Mouse (Mus musculus) stomach, postnatal 0 days (tissue): ENCODE data around the gene Plpp6. TPM values are rescaled to one million over a fixed set of nuclear protein-coding genes. Genes with fewer than 3 reads are reported as not detected.

Source experiments
- ATAC-seq: fragments of 200-750 bp; cut with Nextera tagmentation; 2 replicates; pipeline ENCODE4 v1.8.0; 2017; ENCODE audit not compliant: low FRiP score, low TSS enrichment
- DNase-seq: peaks from one replicate; pipeline ENCODE4 v3.0.0-alpha.2; 2016; ENCODE audit warnings: low spot score
- H3K27ac ChIP-seq: fragments of 300-500 bp; sonication (generic); replicated peaks from 2 replicates; pipeline ENCODE4 v1.5.1; 2014; ENCODE audit warnings: mild to moderate bottlenecking, control low read depth
- H3K27me3 ChIP-seq: fragments of 300-500 bp; sonication (generic); 2 replicates; pipeline ENCODE4 v1.6.1; 2014; ENCODE audit warnings: low read length; ENCODE audit not compliant: control insufficient read depth, insufficient read depth
- H3K36me3 ChIP-seq: fragments of 300-500 bp; sonication (generic); 2 replicates; pipeline ENCODE4 v1.6.1; 2014; ENCODE audit warnings: low read length, mixed read lengths; ENCODE audit not compliant: control insufficient read depth, insufficient read depth
- H3K4me1 ChIP-seq: fragments of 300-500 bp; sonication (generic); replicated peaks from 2 replicates; pipeline ENCODE4 v1.6.1; 2014; ENCODE audit warnings: antibody characterized with exemption; ENCODE audit not compliant: control insufficient read depth, insufficient read depth
- H3K4me2 ChIP-seq: fragments of 300-500 bp; sonication (generic); replicated peaks from 2 replicates; pipeline ENCODE4 v1.6.1; 2014; ENCODE audit warnings: low read depth, mild to moderate bottlenecking, control low read depth, moderate library complexity
- H3K4me3 ChIP-seq: fragments of 300-500 bp; sonication (generic); 2 replicates; pipeline ENCODE4 v1.5.1; 2014; ENCODE audit warnings: low read depth, low read length, control low read depth
- H3K9ac ChIP-seq: fragments of 300-500 bp; sonication (generic); 2 replicates; pipeline ENCODE4 v1.6.1; 2014; ENCODE audit warnings: mild to moderate bottlenecking, low read length, control low read depth, mixed read lengths
- H3K9me3 ChIP-seq: fragments of 300-500 bp; sonication (generic); 2 replicates; pipeline ENCODE4 v1.6.1; 2016; ENCODE audit warnings: low read length; ENCODE audit not compliant: control insufficient read depth
- CTCF ChIP-seq: IDR thresholded peaks from 2 replicates; pipeline ENCODE4 v1.5.1; 2016; ENCODE audit warnings: antibody characterized with exemption, low read depth, mild to moderate bottlenecking, moderate library complexity
- EP300 ChIP-seq: optimal IDR thresholded peaks from 2 replicates; pipeline ENCODE3; 2016; ENCODE audit warnings: antibody characterized with exemption
- WGBS: fragments of 180-500 bp; shearing (Covaris S2); extraction: QIAGEN DNeasy Blood & Tissue Kit; methylation state at CpG from one replicate; pipeline ENCODE4 v1.1.7; 2014; 5-methylcytosine and 5-hydroxymethylcytosine counted together
- polyA plus RNA-seq: library from polyadenylated mRNA; unstranded; fragments of >200 nt; fragmentation: Nextera tagmentation; extraction: Ambion mirVana; gene quantifications from 2 replicates; pipeline ENCODE4 v1.2.1, GENCODE M21; 2015

Plpp6 gene
- polyA plus RNA-seq, 1 experiment from 2014 or later: 18.2 TPM

DNA sequence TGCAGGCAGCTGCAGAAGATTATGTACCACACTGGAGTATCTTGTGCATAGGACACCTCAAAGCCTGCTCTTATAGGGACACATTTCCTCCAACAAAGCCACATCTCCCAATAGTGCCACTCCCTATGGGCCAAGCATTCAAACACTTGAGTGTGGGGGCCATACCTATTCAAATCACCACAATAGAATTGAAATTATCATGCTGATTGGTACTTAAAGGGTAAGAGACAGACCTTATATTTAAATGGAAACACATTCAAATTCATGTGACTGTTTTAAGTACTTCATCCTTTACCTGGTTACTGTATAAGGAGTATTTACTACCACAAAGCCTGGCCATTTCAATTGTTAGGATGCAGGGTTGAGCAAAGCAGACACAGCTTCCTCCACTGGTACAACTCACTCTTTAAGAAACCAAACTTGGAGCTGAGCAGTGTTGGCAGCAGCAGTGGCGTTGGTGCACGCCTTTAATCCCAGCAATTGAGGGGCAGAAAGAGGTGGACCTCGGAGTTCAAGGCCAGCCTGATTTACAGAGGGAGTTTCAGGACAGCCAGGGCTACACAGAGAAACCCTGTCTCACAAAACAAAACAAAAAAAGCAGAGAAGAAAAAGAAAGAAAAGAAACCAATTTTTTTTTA lies 44.4 kb downstream of the Plpp6 start:
- no peak for DNase-seq
- ATAC-seq: no peak
- TF ChIP-seq EP300: no peak
- no peak for TF ChIP-seq CTCF
- peaks cover 5% of the 10 kb centered on the region; the same call in 1 of the 2 replicates for H3K36me3 ChIP-seq
- no peaks in the 10 kb centered on the region for H3K4me1 ChIP-seq
- no peak overlapping the region for H3K9ac ChIP-seq
- no peak overlapping the region for H3K4me2 ChIP-seq
- H3K4me3 ChIP-seq: no peak overlapping the region
- WGBS: 84% methylated on average over 3 of the region's 3 CpGs
- no peaks in the 10 kb centered on the region for H3K27me3 ChIP-seq
- H3K9me3 ChIP-seq: no peaks in the 10 kb centered on the region
- H3K27ac ChIP-seq: no peak overlapping the region

DNA sequence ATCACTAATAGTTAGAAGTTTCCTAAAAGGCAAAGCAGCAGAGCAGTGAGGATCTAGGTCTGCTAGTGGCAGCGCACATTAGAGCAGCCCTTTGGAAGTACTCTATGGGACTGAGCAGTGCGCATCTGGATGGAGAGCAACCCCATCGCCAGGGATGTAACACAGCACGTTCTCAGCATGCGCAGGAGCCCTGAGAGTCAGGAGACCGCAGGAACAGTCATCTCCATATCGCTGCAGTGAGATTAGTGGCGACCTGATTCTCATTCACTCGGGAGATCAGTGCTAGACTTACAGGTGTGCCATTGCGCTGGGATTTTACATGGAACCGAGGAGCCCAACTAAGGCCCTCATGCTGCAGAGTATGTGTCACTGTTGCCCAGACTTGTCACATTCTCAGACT lies 45.3 kb downstream of the Plpp6 start:
- H3K27me3 ChIP-seq: no peaks in the 10 kb centered on the region
- H3K36me3 ChIP-seq: peaks cover 5% of the 10 kb centered on the region; the same call in 1 of the 2 replicates
- no peak overlapping the region for H3K4me3 ChIP-seq
- no peak for TF ChIP-seq CTCF
- no peak for TF ChIP-seq EP300
- H3K9me3 ChIP-seq: no peaks in the 10 kb centered on the region
- ATAC-seq: no peak
- H3K9ac ChIP-seq: no peak overlapping the region
- 91% methylated on average over 11 of the region's 11 CpGs for WGBS
- H3K4me2 ChIP-seq: no peak overlapping the region
- no peak for DNase-seq
- no peaks in the 10 kb centered on the region for H3K4me1 ChIP-seq
- H3K27ac ChIP-seq: no peak overlapping the region

DNA sequence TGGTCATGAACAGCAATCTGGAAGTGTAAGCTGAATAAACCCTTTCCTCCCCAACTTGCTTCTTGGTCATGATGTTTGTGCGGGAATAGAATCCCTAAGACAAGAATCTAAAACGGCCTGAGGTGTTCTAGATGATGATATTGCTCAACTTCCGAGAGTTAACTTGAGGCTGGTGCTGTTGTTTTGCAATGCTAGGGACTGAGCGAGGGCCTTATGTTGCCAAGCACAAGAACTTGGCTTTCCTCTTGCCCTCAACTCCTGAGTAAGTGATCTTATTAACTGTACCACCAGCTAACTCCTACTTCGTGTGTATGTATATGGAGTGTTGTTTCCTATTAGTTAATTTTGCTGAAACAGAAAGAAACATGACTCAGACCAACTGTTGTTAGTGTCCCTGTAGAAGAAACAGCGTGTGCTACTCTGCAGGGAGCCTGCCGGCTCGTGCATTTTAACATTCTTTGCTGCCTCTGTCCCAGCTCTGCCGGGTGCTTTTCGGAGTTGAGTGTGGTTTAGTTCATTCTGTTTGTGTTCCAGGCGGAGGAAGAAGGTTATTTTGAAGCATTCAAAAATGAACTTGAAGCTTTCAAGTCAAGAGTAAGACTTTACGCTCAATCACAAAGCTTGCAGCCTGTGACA lies 47.7 kb downstream of the Plpp6 start:
- H3K4me1 ChIP-seq: no peaks in the 10 kb centered on the region
- no peaks in the 10 kb centered on the region for H3K9me3 ChIP-seq
- H3K4me2 ChIP-seq: no peak overlapping the region
- DNase-seq (no peak), ATAC-seq (no peak)
- H3K36me3 ChIP-seq: peaks cover 9% of the 10 kb centered on the region
- H3K4me3 ChIP-seq: no peak overlapping the region
- TF ChIP-seq EP300: no peak
- no peak for TF ChIP-seq CTCF
- WGBS: 86% methylated on average over 12 of the region's 12 CpGs
- no peaks in the 10 kb centered on the region for H3K27me3 ChIP-seq
- H3K27ac ChIP-seq: no peak overlapping the region
- no peak overlapping the region for H3K9ac ChIP-seq

DNA sequence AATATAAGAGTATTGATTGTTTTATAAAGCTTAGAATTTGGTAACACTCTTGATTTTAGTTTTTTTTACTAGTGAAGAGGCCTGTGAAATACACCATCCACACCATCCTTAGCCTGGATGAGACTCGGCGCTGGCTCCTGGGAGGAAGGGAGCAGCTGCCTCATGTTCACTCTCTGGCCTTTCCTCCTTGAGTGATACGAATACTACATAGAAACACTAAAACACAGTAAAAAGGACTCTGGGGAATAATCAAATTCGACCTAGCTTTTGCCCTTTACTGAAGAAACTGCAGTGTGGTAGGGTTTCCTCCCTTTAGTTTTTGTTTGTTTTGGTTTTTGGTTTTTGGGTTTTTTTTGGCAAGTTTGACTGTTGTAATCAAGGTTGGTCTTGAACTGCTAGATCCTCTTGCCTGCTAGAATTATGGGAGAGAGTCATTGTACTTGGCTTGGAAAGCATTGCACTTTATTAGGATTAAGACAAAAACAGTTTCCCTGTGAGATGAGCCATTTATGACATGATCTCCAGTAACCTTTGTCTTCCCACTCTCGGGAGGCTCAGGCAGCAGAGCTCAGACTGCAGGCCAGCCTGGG lies 50.8 kb downstream of the Plpp6 start:
- H3K4me3 ChIP-seq: no peak overlapping the region
- WGBS: 75% methylated on average over 5 of the region's 5 CpGs
- no peak overlapping the region for H3K27ac ChIP-seq
- TF ChIP-seq CTCF: no peak
- TF ChIP-seq EP300: no peak
- H3K36me3 ChIP-seq: peaks cover 7% of the 10 kb centered on the region
- ATAC-seq (no peak), DNase-seq (no peak)
- no peaks in the 10 kb centered on the region for H3K9me3 ChIP-seq
- H3K4me1 ChIP-seq: no peaks in the 10 kb centered on the region
- no peak overlapping the region for H3K4me2 ChIP-seq
- no peak overlapping the region for H3K9ac ChIP-seq
- no peaks in the 10 kb centered on the region for H3K27me3 ChIP-seq

DNA sequence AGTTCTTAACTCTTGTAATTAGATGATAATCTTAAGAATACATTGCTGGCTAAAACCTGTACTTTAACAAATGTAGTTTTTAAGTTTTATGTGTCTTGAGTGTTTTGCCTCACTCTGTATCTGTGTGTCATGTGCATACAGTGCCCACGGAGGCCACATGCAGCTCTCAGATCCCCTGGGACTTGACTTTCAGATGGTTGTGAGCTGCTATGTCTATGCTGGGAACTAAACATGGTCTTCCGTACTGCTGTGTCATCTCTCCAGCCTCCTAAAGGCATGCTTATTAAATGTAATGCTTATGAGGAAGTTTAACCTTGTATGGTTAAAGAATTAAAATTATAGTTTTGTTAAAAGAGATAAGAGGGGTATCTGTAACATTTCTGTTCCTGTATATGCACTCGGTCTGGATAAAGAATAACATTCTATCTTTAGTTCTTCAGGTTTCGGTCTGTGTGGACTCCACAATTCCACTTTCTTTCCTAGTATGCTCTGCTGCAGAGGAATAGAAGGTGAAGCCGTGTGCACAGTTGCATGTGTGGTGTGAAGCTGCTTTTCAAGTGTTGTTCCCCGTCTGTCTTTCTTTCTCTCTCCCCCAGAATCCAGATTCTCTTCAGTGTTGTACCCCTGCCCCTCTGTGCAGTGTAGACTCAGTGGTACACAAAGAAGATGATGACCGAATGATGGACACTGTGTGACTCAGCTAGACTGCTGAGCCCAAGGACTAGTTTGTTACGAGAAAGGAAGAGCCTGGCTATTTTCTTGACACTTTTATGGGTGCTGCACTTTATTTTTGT lies 51.9 kb downstream of the Plpp6 start:
- ATAC-seq (no peak), DNase-seq (no peak)
- no peaks in the 10 kb centered on the region for H3K9me3 ChIP-seq
- H3K27ac ChIP-seq: no peak overlapping the region
- H3K36me3 ChIP-seq: peaks cover 10% of the 10 kb centered on the region
- H3K4me2 ChIP-seq: no peak overlapping the region
- H3K4me1 ChIP-seq: no peaks in the 10 kb centered on the region
- H3K27me3 ChIP-seq: no peaks in the 10 kb centered on the region
- 83% methylated on average over 8 of the region's 8 CpGs for WGBS
- H3K9ac ChIP-seq: no peak overlapping the region
- no peak overlapping the region for H3K4me3 ChIP-seq
- TF ChIP-seq EP300 (no peak), CTCF (no peak)
